Mouse (Mus musculus) erythroblast, embryonic 14.5 days (primary cell): Measurements from ENCODE around the gene Srsf5.

ENCODE experiments used
- GATA1 ChIP-seq: IDR thresholded peaks from 2 replicates; pipeline ENCODE4 v1.6.1; 2012; ENCODE audit warnings: low read length, inconsistent platforms, mixed read lengths
- TAL1 ChIP-seq: IDR thresholded peaks from 3 replicates; pipeline ENCODE4 v1.6.1; 2012; ENCODE audit warnings: low read length, inconsistent platforms, mixed read lengths

DNA sequence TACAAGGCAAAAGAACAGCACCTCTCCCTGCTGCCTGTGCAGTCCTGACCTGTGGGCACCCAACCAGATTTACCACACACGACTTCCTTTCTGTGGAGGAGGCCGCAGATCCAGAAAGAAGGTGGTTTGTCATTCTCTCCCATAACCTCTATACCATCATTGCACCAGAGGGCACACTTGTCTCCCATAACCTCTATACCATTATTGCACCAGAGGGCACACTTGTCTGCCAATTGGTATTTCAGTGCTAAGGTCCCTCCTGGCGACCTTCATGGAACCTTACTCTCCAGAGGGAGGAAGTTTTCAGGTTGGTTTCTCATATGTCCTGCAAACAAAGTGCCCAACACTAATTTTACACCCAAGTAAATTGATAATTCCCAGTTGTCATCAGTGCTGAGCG is 41.3 kb downstream of the Srsf5 start:
- no peak for TF ChIP-seq GATA1
- no peak for TF ChIP-seq TAL1
